Mouse (Mus musculus) inflammation-experienced regulatory T-cells, adult 16 weeks (primary cell): ENCODE results near the gene Tmem131. TPM values are rescaled to one million over a fixed set of nuclear protein-coding genes. Genes with fewer than 3 reads are reported as not detected.

Source experiments
- polyA plus RNA-seq: library from polyadenylated mRNA; unstranded; fragments of 100-300 nt; shearing (Covaris generic); gene quantifications from one replicate; pipeline ENCODE4 v1.2.1, GENCODE M21; 2017

The Tmem131 gene
- 8.3 TPM for polyA plus RNA-seq

DNA sequence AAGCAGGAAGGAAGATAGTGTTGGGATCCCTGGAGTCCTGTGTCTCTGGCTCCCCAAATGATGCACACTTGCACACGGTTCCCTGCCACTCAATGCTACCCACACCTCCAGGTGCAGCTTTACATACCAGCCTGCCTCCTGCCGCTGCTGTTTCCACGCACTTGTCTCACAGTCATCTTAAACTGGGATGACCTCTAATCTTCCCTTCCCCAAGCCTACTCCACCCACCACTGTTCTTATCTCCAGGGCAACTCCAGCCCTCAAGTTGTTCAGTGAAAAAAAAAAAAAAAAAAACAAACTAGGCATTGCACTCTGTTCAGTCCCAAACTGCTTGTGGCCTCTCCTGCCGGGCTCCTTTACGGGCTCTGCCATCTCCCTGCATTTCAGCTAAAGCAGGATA is at the start of gene Tmem131:
TSS of gene Tmem131 (minus strand) at position 14 of the 400 bp plus-strand sequence.

DNA sequence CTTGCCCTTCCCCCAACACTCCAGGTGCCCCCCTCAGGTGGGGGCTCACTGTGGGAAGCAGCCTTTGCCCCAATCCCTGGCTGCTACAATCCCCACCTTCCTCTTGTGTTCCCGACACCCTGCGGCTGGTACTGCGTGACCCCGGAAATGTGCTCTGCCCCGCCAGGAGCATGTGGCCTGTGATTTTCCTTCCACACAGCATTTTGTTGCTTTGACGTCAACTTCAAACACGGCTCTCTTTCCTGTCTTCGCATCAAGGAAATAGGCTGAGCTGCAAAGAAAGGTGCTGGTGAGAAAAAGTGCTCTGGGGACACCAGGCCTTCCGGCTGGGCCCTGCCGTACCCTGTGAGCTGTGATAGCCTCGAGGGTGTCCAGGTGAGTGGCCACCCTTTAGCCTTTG is 181.9 kb downstream of the Tmem131 start, which contains the start of gene Zap70:
TSS of gene Zap70 (plus strand) at position 231 of the 400 bp plus-strand sequence.

Other genes with a start within 250 kb of the Tmem131 start
- not detected for gene 4933424G06Rik, start 233.5 kb downstream of the Tmem131 start, polyA plus RNA-seq
- 70.5 TPM for gene Actr1b, start 229.2 kb downstream of the Tmem131 start, polyA plus RNA-seq
- gene Zap70, start 181.9 kb downstream of the Tmem131 start, polyA plus RNA-seq, result 230 TPM
- 0.94 TPM for gene Vwa3b, start 82.9 kb upstream of the Tmem131 start, polyA plus RNA-seq